Mouse (Mus musculus) neural tube, embryonic 12.5 days (tissue): ENCODE data around the gene Gm11273. TPM values are rescaled to one million over a fixed set of nuclear protein-coding genes. Genes with fewer than 3 reads are reported as not detected.
"Not testable (repeated sequence)": the region's sequence is repeated elsewhere in the genome, so short reads cannot be mapped to it uniquely, and the experiment has no call there.

ENCODE experiments used
- ATAC-seq: fragments of 200-750 bp; cut with Nextera tagmentation; 2 replicates; pipeline ENCODE4 v1.8.0; 2017; ENCODE audit warnings: low read depth, mild to moderate bottlenecking, moderate TSS enrichment, moderate library complexity; ENCODE audit not compliant: low FRiP score
- H3K27ac ChIP-seq: fragments of 300-500 bp; sonication (generic); 2 replicates; pipeline ENCODE4 v1.5.1; 2016
- H3K27me3 ChIP-seq: fragments of 300-500 bp; sonication (generic); replicated peaks from 2 replicates; pipeline ENCODE4 v1.6.1; 2016; ENCODE audit warnings: mild to moderate bottlenecking
- H3K36me3 ChIP-seq: fragments of 300-500 bp; sonication (generic); 2 replicates; pipeline ENCODE4 v1.6.1; 2016; ENCODE audit warnings: mild to moderate bottlenecking
- H3K4me1 ChIP-seq: fragments of 300-500 bp; sonication (generic); 2 replicates; pipeline ENCODE4 v1.6.1; 2016
- H3K4me2 ChIP-seq: fragments of 300-500 bp; sonication (generic); replicated peaks from 2 replicates; pipeline ENCODE4 v1.6.1; 2016; ENCODE audit warnings: mild to moderate bottlenecking
- H3K4me3 ChIP-seq: fragments of 300-500 bp; sonication (generic); 2 replicates; pipeline ENCODE4 v1.5.1; 2016
- H3K9ac ChIP-seq: fragments of 300-500 bp; sonication (generic); 2 replicates; pipeline ENCODE4 v1.6.1; 2016; ENCODE audit warnings: mild to moderate bottlenecking
- H3K9me3 ChIP-seq: fragments of 300-500 bp; sonication (generic); 2 replicates; pipeline ENCODE4 v1.6.1; 2016; ENCODE audit warnings: mild to moderate bottlenecking
- WGBS: fragments of 180-500 bp; shearing (Covaris S2); methylation state at CpG from one replicate; pipeline ENCODE4 v1.1.7; 2016; 5-methylcytosine and 5-hydroxymethylcytosine counted together
- polyA plus RNA-seq: library from polyadenylated mRNA; unstranded; fragments of >200 nt; fragmentation: Nextera tagmentation; extraction: Ambion mirVana; gene quantifications from 2 replicates; pipeline ENCODE4 v1.2.1, GENCODE M21; 2016

Gene Gm11273
- polyA plus RNA-seq, 1 experiment from 2014 or later, result 2.4 TPM

DNA sequence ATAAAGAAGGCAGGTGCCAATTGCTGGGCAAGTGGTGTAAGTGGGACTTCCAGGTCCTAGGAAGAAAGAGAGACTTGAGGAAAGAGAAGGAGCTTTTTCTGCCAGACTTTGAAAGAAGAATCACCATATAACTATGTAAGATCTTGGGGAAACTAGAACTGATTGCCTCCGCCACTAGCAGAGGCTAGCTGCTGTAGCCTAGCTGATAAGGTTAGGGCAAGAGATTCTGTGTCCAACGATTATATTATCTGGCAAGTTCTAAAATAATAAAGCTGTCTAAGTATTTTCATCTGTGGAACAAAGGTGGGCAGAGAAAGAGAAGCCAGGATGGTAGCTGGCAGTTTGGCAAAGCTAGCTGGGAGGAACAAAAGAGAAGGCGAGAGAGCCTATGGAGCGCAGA, 28.8 kb downstream of the Gm11273 start:
- Histone ChIP-seq H3K27me3 (no peaks in the 10 kb centered on the region), H3K4me2 (no peak overlapping the region), H3K27ac (no peak overlapping the region), H3K4me3 (no peak overlapping the region), H3K4me1 (no peaks in the 10 kb centered on the region), H3K9me3 (no peaks in the 10 kb centered on the region), H3K9ac (no peak overlapping the region), H3K36me3 (no peaks in the 10 kb centered on the region)
- WGBS, result 34% methylated on average over 4 of the region's 4 CpGs
- no peak for ATAC-seq

DNA sequence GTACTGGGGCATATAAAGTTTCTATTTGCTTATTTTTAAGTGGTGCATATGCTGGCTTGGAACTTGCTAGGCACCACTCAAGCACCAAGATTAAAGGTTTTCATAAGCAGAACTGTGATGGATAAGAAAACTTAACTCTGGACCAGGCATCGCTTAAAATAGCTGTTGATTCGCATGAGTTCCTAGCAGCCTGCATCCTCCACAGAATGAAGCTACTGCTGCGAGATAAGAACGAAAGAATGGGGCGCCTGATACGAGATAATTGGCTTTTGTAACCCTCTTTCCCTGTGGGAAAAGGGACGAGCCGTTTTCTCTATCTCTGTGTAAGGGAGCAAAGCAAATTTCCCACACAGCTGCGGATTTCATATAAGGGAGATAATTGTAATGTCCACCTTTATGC, 32.1 kb downstream of the Gm11273 start:
- Histone ChIP-seq H3K9me3 (no peaks in the 10 kb centered on the region), H3K36me3 (no peaks in the 10 kb centered on the region), H3K27me3 (no peaks in the 10 kb centered on the region), H3K4me1 (no peaks in the 10 kb centered on the region), H3K4me2 (peak overlapping the region; percentile 88; the same call in 1 of the 2 replicates), H3K9ac (no peak overlapping the region), H3K27ac (no peak overlapping the region), H3K4me3 (no peak overlapping the region)
- ATAC-seq, result no peak
- 33% methylated on average over 9 of the region's 9 CpGs for WGBS

DNA sequence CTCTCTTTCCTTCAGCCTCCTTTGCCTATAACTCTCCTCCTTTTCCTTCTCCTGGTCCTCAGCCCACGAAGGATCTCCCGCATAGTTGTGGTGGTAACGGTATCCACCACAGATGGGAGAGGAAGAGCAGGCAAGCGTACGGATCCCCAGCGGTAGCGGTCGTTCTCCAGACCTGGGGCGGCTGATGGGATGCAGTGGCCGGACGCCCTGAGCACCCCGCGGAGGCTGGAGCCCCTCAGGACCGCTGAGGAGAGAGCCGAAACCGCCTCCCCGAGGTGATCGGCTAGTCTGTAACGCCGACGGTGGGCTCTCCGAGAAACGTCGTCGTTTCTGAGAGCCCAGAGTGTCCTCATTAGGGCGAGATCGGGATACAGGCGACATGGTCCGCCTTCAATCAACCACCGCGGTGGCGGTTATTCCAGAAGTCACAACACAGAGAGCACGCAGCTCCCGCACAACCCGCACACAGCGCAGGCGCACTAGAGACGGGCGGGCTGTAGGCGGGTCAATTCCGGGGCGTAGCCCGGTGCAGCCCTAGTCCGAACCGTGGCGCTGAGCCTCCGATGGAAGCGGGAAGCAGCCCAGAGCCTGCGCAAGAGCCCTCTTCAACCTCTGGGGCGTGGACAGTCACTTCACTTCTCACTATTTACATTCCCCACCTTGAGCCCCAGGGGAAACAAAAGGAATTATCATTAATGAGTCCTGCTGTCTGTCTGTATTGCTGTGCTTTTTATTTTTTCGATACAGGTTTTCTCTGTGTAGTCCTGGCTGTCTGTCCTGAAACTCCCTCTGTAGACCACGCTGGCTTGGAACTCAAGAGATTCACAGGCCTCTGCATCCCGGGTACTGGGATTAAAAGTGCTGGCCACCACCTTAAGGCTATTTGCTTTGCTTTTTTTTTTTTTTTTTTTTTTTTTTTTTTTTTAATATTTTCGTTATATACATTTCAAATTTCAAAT, 32.9 kb downstream of the Gm11273 start, which contains the start of gene Nkapl:
Gene Nkapl, minus strand, starts transcription at position 449 of the 959 bp plus-strand sequence.
- Histone ChIP-seq H3K9ac (peak within 1 kb of the TSS; percentile 69), H3K4me2 (peak within 1 kb of the TSS; percentile 88), H3K27me3 (no peaks in the 10 kb centered on the region), H3K4me1 (no peaks in the 10 kb centered on the region), H3K27ac (no peak within 1 kb of the TSS), H3K36me3 (no peaks in the 10 kb centered on the region), H3K9me3 (no peaks in the 10 kb centered on the region), H3K4me3 (peak within 1 kb of the TSS; percentile 52)
- under 1% methylated on average over 54 of the region's 54 CpGs for WGBS
- ATAC-seq, result peak; percentile 99

DNA sequence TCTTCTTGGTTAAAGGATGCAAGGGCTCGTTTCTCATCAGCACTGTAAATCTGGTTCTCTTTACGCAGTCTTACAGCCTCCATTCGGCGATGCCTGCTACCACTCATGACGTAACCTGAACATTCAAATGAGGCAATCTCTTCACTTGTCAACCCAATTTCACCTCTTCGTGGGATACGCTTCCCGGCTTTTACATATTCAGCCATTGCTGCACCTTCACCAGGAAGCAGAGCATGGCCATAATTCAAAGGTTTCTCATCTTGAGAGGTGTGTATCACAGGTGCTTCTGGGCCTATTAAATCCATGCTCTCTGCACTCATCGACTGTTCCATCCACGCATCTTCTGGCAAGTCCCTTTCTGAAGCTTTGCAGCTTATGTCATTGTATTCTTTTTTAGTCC, 33.9 kb downstream of the Gm11273 start:
- no peak overlapping the region for H3K27ac ChIP-seq
- no peak overlapping the region for H3K9ac ChIP-seq
- ATAC-seq, result no peak
- H3K4me3 ChIP-seq, result no peak overlapping the region
- no peaks in the 10 kb centered on the region for H3K4me1 ChIP-seq
- H3K4me2 ChIP-seq, result peak overlapping the region; percentile 88; the same call in 1 of the 2 replicates
- no peaks in the 10 kb centered on the region for H3K36me3 ChIP-seq
- no peaks in the 10 kb centered on the region for H3K27me3 ChIP-seq
- 85% methylated on average over 10 of the region's 10 CpGs for WGBS
- no peaks in the 10 kb centered on the region for H3K9me3 ChIP-seq

DNA sequence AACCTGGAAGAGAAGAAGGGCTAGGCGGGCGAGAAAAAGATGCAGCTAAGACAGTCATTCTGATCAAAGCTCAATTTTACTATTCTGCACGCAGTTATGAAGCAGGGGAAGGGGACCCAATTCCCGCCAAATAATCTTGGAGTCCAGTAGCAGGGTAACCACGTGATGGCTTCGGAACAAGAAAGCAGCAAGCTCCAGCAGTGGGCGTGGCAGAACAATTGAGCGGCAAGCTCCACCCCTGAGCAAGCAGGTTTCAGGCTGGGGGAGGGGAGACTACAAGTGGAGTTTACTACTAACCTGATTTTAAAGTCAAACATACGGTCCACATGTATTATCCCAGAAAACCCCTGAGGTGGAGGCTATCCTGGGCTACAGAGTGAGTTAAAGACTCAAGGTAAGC, 38.7 kb downstream of the Gm11273 start:
- not testable (repeated sequence) for ATAC-seq, H3K27me3 ChIP-seq, H3K4me3 ChIP-seq, H3K9me3 ChIP-seq, H3K27ac ChIP-seq, H3K4me1 ChIP-seq, H3K9ac ChIP-seq, H3K4me2 ChIP-seq, H3K36me3 ChIP-seq
- WGBS, result 49% methylated on average over 9 of the region's 9 CpGs

DNA sequence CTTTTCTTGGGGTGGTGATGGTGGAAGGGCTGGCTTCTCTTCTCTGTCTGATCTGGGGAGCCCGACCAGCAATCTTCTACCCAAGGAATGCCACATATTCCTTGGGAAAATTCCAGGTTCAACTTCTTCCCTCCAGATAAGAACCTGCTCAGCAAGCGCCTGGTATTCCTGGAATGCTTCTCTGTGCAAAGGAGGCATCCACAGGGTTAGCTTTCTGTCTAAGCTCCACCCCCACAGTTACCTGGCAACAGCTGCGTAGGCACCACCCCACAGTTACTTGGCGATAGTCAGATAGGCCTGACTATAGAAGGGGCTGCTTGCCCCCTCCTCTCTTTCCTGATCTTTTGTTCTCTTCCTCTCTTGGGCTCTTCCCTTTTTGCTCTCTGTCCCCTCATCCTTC, 44.9 kb downstream of the Gm11273 start:
- no peak for ATAC-seq
- Histone ChIP-seq H3K27me3 (no peaks in the 10 kb centered on the region), H3K27ac (no peak overlapping the region), H3K4me3 (no peak overlapping the region), H3K36me3 (no peaks in the 10 kb centered on the region), H3K4me2 (no peak overlapping the region), H3K4me1 (peaks cover 8% of the 10 kb centered on the region), H3K9me3 (no peaks in the 10 kb centered on the region), H3K9ac (no peak overlapping the region)
- WGBS, result 22% methylated on average over 4 of the region's 4 CpGs

DNA sequence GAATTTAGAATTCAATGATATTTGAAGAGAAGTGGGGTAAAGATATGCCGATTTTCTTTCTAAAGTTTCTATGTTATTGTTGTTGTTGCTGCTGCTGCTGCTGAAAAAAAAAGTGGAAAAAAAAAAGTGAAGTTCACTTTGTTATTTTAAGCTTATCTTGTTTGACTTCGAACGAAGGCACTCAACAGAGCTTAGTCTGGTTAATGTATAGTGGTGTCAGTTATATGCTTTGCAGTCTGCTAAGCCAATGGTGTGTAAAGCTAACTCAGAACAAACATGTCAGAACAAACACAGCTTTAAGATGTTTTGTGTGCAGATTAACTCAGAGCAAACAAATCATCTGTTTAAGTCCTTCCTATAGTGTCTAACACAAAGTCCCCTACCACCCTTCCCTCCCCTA, 47.1 kb downstream of the Gm11273 start:
- Histone ChIP-seq H3K4me3 (no peak overlapping the region), H3K27me3 (no peaks in the 10 kb centered on the region), H3K27ac (no peak overlapping the region), H3K9ac (no peak overlapping the region), H3K36me3 (no peaks in the 10 kb centered on the region), H3K9me3 (no peaks in the 10 kb centered on the region), H3K4me2 (no peak overlapping the region), H3K4me1 (peaks cover 8% of the 10 kb centered on the region)
- 96% methylated on average over 3 of the region's 3 CpGs for whole genome bisulfite sequencing
- no peak for ATAC-seq

DNA sequence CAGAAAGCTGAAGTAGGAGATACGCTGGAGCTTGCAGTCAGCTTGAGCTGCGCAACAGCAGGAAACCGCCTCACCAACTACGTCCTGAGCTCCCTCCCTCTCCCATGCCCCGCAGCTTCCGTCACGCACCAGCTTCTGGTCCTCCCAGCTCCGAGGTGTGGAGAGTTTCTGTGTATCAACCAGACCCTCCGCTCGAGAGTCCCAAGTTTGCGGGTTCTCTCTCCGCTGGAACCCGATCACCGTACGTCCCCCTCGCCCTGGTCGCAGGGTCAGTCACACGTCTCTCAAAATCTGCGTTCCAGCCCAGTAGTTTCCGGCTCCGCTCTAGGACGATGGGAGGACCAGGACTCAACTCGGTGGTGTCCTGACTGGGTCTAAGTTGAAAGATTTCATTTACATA, 47.8 kb downstream of the Gm11273 start, which contains the start of gene Zscan26:
Gene Zscan26, minus strand, starts transcription at position 282 of the 400 bp plus-strand sequence.
- peak within 1 kb of the TSS; percentile 71 for H3K9ac ChIP-seq
- H3K27me3 ChIP-seq, result no peaks in the 10 kb centered on the region
- H3K27ac ChIP-seq, result no peak within 1 kb of the TSS
- no peaks in the 10 kb centered on the region; the same call in 1 of the 2 replicates for H3K36me3 ChIP-seq
- WGBS, result under 1% methylated on average over 23 of the region's 23 CpGs
- peak within 1 kb of the TSS; percentile 66 for H3K4me3 ChIP-seq
- no peaks in the 10 kb centered on the region for H3K9me3 ChIP-seq
- H3K4me1 ChIP-seq, result peaks cover 8% of the 10 kb centered on the region
- ATAC-seq, result peak; percentile 94
- peak within 1 kb of the TSS; percentile 75 for H3K4me2 ChIP-seq

DNA sequence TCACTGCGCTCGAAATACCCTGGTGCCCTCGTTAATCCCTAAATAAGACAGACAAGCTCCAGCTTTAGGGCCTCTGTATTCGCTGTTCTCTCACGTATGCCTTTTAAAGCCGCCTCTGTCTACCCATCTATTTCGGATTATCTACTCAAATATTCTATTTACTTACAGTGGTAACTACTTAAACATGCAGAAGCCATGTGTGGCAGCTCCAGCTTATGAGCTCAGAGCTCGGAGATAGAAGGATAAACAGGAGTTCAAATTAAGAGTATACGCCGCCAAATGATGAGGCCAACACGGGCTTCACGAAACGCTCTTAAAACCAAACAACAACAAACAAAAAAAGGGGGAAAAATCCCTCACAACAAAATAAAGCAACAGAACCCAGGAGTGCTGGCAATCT, 48.2 kb downstream of the Gm11273 start:
- Histone ChIP-seq H3K27ac (no peak overlapping the region), H3K4me3 (peak overlapping the region; percentile 66), H3K4me1 (peaks cover 8% of the 10 kb centered on the region), H3K4me2 (peak overlapping the region; percentile 75), H3K9ac (peak overlapping the region; percentile 71), H3K36me3 (peaks cover 3% of the 10 kb centered on the region), H3K9me3 (no peaks in the 10 kb centered on the region), H3K27me3 (no peaks in the 10 kb centered on the region)
- WGBS, result 4% methylated on average over 13 of the region's 13 CpGs
- no peak; the same call in 1 of the 2 replicates for ATAC-seq

Other genes starting within 250 kb of the Gm11273 start
- not detected in 2 replicates for gene Gpx5, start 208.7 kb downstream of the Gm11273 start, polyA plus RNA-seq
- 0.15 TPM in 1 of 2 replicates, not detected in the other for gene Gpx6, start 189.3 kb downstream of the Gm11273 start, polyA plus RNA-seq
- gene Olfr1367, start 154.5 kb downstream of the Gm11273 start, polyA plus RNA-seq, result not detected in 2 replicates
- gene Zscan12, start 138.6 kb downstream of the Gm11273 start, polyA plus RNA-seq, result 14.9 and 15.8 TPM in 2 replicates
- gene Zkscan3, start 98.7 kb downstream of the Gm11273 start, polyA plus RNA-seq, result 88.2 and 89.0 TPM in 2 replicates
- 4.2 and 4.5 TPM in 2 replicates for gene Pgbd1, start 60.4 kb downstream of the Gm11273 start, polyA plus RNA-seq
- gene Zscan26, start 47.7 kb downstream of the Gm11273 start, polyA plus RNA-seq, result 22.9 and 26.7 TPM in 2 replicates
- gene Nkapl, start 32.9 kb downstream of the Gm11273 start, polyA plus RNA-seq, result 2.2 and 2.5 TPM in 2 replicates
- gene Zkscan4, start 22.5 kb downstream of the Gm11273 start, polyA plus RNA-seq, result 6.0 and 6.2 TPM in 2 replicates
- not detected in 2 replicates for gene Gm10065, start 22.0 kb downstream of the Gm11273 start, polyA plus RNA-seq
- 0.19 and 0.40 TPM in 2 replicates for gene AK157302, start 6.2 kb downstream of the Gm11273 start, polyA plus RNA-seq
- 5.9 and 6.8 TPM in 2 replicates for gene Zkscan8, start 29.7 kb upstream of the Gm11273 start, polyA plus RNA-seq
- gene Olfr1366, start 41.4 kb upstream of the Gm11273 start, polyA plus RNA-seq, result 0.14 TPM in 2 replicates
- 0.06 TPM in 1 of 2 replicates, not detected in the other for gene Olfr1535, start 58.5 kb upstream of the Gm11273 start, polyA plus RNA-seq
- not detected in 2 replicates for gene Olfr1364, start 80.3 kb upstream of the Gm11273 start, polyA plus RNA-seq
- not detected in 2 replicates for gene Olfr1362, start 112.6 kb upstream of the Gm11273 start, polyA plus RNA-seq
- gene Olfr11, start 141.1 kb upstream of the Gm11273 start, polyA plus RNA-seq, result not detected in 2 replicates
- not detected in 2 replicates for gene Olfr1361, start 162.0 kb upstream of the Gm11273 start, polyA plus RNA-seq
- not detected in 2 replicates for gene Olfr1360, start 176.0 kb upstream of the Gm11273 start, polyA plus RNA-seq
- not detected in 2 replicates for gene Olfr1359, start 196.7 kb upstream of the Gm11273 start, polyA plus RNA-seq
- 1.6 and 1.7 TPM in 2 replicates for gene Hist1h2bl, start 214.7 kb upstream of the Gm11273 start, polyA plus RNA-seq
- 16.2 and 34.8 TPM in 2 replicates for gene Hist1h2ai, start 215.0 kb upstream of the Gm11273 start, polyA plus RNA-seq
- gene Hist1h3h, start 216.2 kb upstream of the Gm11273 start, polyA plus RNA-seq, result 14.0 and 17.0 TPM in 2 replicates
- 2.9 and 4.4 TPM in 2 replicates for gene Hist1h2bm, start 220.6 kb upstream of the Gm11273 start, polyA plus RNA-seq
- 0.87 and 1.6 TPM in 2 replicates for gene Hist1h4j, start 233.6 kb upstream of the Gm11273 start, polyA plus RNA-seq
- gene Hist1h4k, start 249.1 kb upstream of the Gm11273 start, polyA plus RNA-seq, result 0.96 and 2.4 TPM in 2 replicates